Mouse (Mus musculus): ENCODE measurements at regions not wholly inside any gene's neighbourhood (a gene's known extent, or its start where the extent isn't known, plus 50 kb on each side); places are given as distances from the start of the nearest gene placed in this dataset.

DNA sequence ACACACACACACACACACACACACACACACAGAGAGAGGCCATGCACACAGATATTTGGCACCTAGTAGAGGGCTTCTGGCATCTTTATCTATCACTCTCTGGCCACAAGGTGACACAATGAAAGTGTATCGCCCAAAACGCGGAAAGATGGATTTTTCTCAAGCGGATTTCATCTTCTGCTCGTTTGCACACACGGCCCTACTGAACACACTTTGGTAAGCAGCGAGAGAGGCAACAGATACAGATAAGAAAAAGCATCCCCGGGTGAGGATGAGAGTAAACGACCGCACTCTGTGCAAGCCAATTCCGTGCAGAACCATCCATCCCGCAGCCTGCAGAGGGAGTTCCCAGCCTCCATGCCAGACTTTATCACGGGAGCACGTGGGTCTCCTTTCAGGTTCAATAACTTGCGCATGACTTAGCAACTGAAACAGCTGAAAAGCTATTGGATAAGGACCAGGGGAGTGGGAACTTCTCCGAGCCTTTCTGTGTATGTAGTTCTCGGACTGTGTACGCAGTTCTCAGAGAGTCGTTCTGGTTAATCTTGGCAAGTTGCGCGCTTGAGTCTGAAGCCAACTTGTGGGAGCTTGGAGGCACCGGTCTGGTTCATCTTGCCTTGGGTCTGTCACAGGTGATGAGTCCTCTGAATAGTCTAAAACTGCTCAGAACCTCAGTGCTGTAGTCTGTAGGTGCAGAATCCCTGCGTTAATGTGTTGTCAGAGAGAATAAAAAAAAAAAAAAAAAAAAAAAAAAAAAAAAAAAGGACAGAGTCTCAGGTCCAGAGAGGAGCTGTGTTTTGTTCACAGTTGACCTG is 97.2 kb upstream of the Tmem178 start:
- Histone ChIP-seq H3K4me1 (replicated peaks; ENCODE audit: insufficient read depth, low read length) (no peaks in the 10 kb centered on the region), H3K9ac (ENCODE audit: low read depth, low read length) (no peak overlapping the region), H3K36me3 (ENCODE audit: insufficient read depth, low read length) (no peaks in the 10 kb centered on the region), H3K9me3 (replicated peaks; ENCODE audit: low read length) (no peaks in the 10 kb centered on the region), H3K4me2 (ENCODE audit: low read length) (no peak overlapping the region), H3K4me3 (replicated peaks; ENCODE audit: low read depth, low read length) (no peak overlapping the region), H3K27ac (no peak overlapping the region), H3K27me3 (ENCODE audit: insufficient read depth, low read length) (no peaks in the 10 kb centered on the region)
- no peak for DNase-seq (ENCODE audit: low spot score)
- 76% methylated on average over 23 of the region's 23 CpGs for WGBS
- TF ChIP-seq CTCF (IDR thresholded peaks at IDR 0.05; ENCODE audit: low read depth): peak; percentile 14; the same call in 1 of the 2 replicates
- 0 out of 2 replicates have a peak, but pooled peaks have one; percentile 40 for ATAC-seq (replicated peaks; ENCODE audit: low FRiP score, low read depth)

DNA sequence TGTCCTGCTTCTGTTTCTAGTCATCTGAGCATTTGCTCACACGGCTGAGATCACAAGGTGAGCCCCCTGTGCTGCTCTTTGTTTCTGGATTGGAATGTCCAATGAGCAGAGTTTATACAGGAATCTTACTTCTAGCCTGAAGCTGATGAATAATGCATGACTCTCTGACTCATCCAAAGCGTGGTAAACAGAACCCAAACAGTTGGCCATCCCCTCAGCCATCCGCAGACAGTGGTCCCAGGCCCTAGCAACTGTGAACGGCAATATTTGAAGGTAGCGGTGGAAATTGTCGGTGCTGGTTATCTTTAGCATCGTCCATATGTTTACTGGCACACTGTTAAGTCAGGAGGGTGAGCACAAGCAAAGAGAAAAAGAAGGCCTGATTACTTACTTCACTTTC is 99.1 kb upstream of the Tmem178 start:
- TF ChIP-seq CTCF (IDR thresholded peaks at IDR 0.05; ENCODE audit: low read depth): no peak
- ATAC-seq (replicated peaks; ENCODE audit: low FRiP score, low read depth) (peak; percentile 49; the same call in 1 of the 2 replicates), DNase-seq (ENCODE audit: low spot score) (no peak)
- Histone ChIP-seq H3K4me3 (replicated peaks; ENCODE audit: low read depth, low read length) (no peak overlapping the region), H3K9ac (ENCODE audit: low read depth, low read length) (no peak overlapping the region), H3K36me3 (ENCODE audit: insufficient read depth, low read length) (no peaks in the 10 kb centered on the region), H3K4me2 (ENCODE audit: low read length) (no peak overlapping the region), H3K27me3 (ENCODE audit: insufficient read depth, low read length) (no peaks in the 10 kb centered on the region), H3K9me3 (replicated peaks; ENCODE audit: low read length) (no peaks in the 10 kb centered on the region), H3K4me1 (replicated peaks; ENCODE audit: insufficient read depth, low read length) (no peaks in the 10 kb centered on the region), H3K27ac (no peak overlapping the region)
- WGBS: 81% methylated on average over 7 of the region's 7 CpGs

DNA sequence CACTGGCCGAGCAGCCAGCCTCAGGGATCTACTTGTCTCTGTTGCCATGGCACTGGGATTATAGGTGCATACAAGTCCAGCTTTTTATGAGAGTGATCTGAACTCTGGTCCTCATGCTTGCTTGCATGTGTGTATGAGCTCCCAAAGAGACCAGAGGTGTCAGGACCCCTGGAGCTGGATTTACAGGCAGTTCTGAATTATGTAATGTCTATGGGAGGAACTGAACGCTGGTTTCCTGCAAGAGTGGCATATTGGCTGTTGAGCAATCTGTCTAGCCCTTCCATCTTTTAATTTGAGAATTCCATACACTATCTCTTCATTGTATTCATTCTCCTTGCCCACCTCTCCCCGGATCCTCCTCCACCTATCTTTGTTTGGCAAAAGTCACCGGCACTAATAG is 102.5 kb upstream of the Tmem178 start:
- H3K4me2 ChIP-seq (ENCODE audit: low read length): no peak overlapping the region
- ATAC-seq (replicated peaks; ENCODE audit: low FRiP score, low read depth): no peak
- no peak overlapping the region for H3K27ac ChIP-seq
- no peaks in the 10 kb centered on the region for H3K4me1 ChIP-seq (replicated peaks; ENCODE audit: insufficient read depth, low read length)
- H3K9ac ChIP-seq (ENCODE audit: low read depth, low read length): no peak overlapping the region
- H3K4me3 ChIP-seq (replicated peaks; ENCODE audit: low read depth, low read length): no peak overlapping the region
- DNase-seq (ENCODE audit: low spot score): no peak
- no peaks in the 10 kb centered on the region for H3K27me3 ChIP-seq (ENCODE audit: insufficient read depth, low read length)
- H3K9me3 ChIP-seq (replicated peaks; ENCODE audit: low read length): no peaks in the 10 kb centered on the region
- H3K36me3 ChIP-seq (ENCODE audit: insufficient read depth, low read length): no peaks in the 10 kb centered on the region
- WGBS: 85% methylated on average over 4 of the region's 4 CpGs
- no peak for TF ChIP-seq CTCF (IDR thresholded peaks at IDR 0.05; ENCODE audit: low read depth)

DNA sequence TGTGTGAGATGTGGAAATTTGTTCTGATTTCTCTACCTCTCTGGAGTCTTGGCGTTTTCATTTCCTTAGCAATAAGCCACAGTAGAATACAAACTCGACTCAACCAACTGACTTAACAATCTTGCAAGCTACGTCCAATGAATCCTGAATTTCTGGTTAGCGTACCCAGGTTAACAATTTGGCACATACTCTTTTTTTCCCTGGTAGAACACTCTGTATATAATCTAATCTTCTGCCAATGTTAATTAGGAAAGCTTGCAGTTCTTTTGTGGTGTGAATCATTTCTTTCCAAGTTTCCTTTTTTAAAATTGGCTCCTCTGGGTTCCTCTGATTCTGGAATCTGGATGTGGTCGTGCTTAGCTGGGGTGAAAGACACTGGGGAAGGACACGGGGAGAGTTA is 103.5 kb upstream of the Tmem178 start:
- TF ChIP-seq CTCF (IDR thresholded peaks at IDR 0.05; ENCODE audit: low read depth): no peak
- Histone ChIP-seq H3K4me1 (replicated peaks; ENCODE audit: insufficient read depth, low read length) (no peaks in the 10 kb centered on the region), H3K9ac (ENCODE audit: low read depth, low read length) (no peak overlapping the region), H3K27ac (no peak overlapping the region), H3K4me2 (ENCODE audit: low read length) (no peak overlapping the region), H3K9me3 (replicated peaks; ENCODE audit: low read length) (no peaks in the 10 kb centered on the region), H3K36me3 (ENCODE audit: insufficient read depth, low read length) (no peaks in the 10 kb centered on the region), H3K27me3 (ENCODE audit: insufficient read depth, low read length) (no peaks in the 10 kb centered on the region), H3K4me3 (replicated peaks; ENCODE audit: low read depth, low read length) (no peak overlapping the region)
- 78% methylated on average over 6 of the region's 6 CpGs for WGBS
- DNase-seq (ENCODE audit: low spot score) (no peak), ATAC-seq (replicated peaks; ENCODE audit: low FRiP score, low read depth) (no peak)

DNA sequence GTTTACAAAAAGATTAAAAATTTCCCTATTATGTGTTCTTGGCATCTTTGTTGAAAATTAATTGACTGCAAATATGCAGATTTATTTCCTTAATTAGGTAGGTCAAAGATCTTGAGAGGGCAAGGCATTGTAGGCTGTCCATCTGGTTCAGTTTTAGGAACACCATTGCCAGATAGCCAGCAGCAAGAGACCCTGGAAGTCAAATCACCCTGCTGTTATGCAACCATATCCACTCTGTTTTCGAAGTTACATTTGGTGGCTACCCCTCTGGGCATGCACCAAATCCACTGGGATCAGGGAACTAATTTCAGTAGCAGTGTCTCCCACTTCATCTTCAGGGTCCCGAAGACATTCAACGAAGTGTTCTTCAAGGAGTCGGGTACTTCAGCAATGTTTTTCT is 104.0 kb upstream of the Tmem178 start:
- WGBS: 92% methylated on average over 4 of the region's 4 CpGs

DNA sequence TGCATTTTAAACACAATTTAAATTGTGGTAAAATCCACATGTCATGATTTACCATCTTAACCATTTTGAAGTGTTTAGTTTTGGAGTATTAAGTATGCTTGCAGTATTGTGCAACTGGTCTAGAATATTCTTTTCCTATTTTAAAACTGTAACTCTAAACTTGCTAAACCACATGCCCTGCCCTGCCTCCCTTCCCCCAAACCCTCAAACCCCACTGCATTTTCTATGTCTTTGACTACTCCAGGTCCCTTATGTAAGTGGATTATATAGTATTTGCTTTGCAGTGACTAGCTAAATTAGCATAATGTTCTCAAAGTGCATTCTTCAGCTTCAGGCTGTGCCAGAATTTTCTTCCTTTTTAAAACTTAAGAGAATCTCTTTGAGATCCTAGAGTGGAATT is 106.4 kb upstream of the Map4k3 start:
- Histone ChIP-seq H3K27me3 (ENCODE audit: insufficient read depth, low read length) (no peaks in the 10 kb centered on the region), H3K27ac (no peak overlapping the region), H3K4me1 (replicated peaks; ENCODE audit: insufficient read depth, low read length) (no peaks in the 10 kb centered on the region), H3K9me3 (replicated peaks; ENCODE audit: low read length) (no peaks in the 10 kb centered on the region), H3K4me2 (ENCODE audit: low read length) (no peak overlapping the region), H3K4me3 (replicated peaks; ENCODE audit: low read depth, low read length) (no peak overlapping the region), H3K36me3 (ENCODE audit: insufficient read depth, low read length) (no peaks in the 10 kb centered on the region), H3K9ac (ENCODE audit: low read depth, low read length) (no peak overlapping the region)
- DNase-seq (ENCODE audit: low spot score): no peak
- no peak for TF ChIP-seq CTCF (IDR thresholded peaks at IDR 0.05; ENCODE audit: low read depth)
- no peak for ATAC-seq (replicated peaks; ENCODE audit: low FRiP score, low read depth)

More for the DNA sequence above, 104.0 kb upstream of the Tmem178 start:
- DNase-seq (ENCODE audit: low spot score) (no peak), ATAC-seq (replicated peaks; ENCODE audit: low FRiP score, low read depth) (no peak)
- Histone ChIP-seq H3K9me3 (replicated peaks; ENCODE audit: low read length) (no peaks in the 10 kb centered on the region), H3K27ac (no peak overlapping the region), H3K4me2 (ENCODE audit: low read length) (no peak overlapping the region), H3K27me3 (ENCODE audit: insufficient read depth, low read length) (no peaks in the 10 kb centered on the region), H3K9ac (ENCODE audit: low read depth, low read length) (no peak overlapping the region), H3K36me3 (ENCODE audit: insufficient read depth, low read length) (no peaks in the 10 kb centered on the region), H3K4me3 (replicated peaks; ENCODE audit: low read depth, low read length) (no peak overlapping the region), H3K4me1 (replicated peaks; ENCODE audit: insufficient read depth, low read length) (no peaks in the 10 kb centered on the region)
- TF ChIP-seq CTCF (IDR thresholded peaks at IDR 0.05; ENCODE audit: low read depth): no peak

DNA sequence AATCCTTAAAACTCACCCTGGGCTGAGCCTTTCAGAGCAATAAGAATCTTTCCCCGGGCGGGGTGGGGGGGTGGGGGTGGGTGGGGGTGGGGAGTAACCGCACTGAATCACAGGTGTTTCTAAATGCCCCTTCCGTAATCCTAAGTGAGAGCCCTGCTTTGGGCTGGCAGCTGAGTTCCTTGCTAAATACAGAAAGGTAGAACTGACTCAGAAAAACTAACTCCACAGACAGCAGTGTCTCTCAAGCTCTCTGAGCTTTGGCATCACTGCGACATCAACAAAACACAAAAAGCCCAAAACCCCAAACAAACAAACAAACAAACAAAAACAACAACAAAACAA is 105.9 kb upstream of the Map4k3 start:
- WGBS: 24% methylated on average over 5 of the region's 5 CpGs
- no peak overlapping the region for H3K27ac ChIP-seq

More for the DNA sequence above, 105.9 kb upstream of the Map4k3 start:
- Histone ChIP-seq H3K4me2 (ENCODE audit: low read length) (no peak overlapping the region), H3K4me1 (replicated peaks; ENCODE audit: insufficient read depth, low read length) (no peaks in the 10 kb centered on the region), H3K27me3 (ENCODE audit: insufficient read depth, low read length) (no peaks in the 10 kb centered on the region), H3K9me3 (replicated peaks; ENCODE audit: low read length) (no peaks in the 10 kb centered on the region), H3K4me3 (replicated peaks; ENCODE audit: low read depth, low read length) (no peak overlapping the region), H3K9ac (ENCODE audit: low read depth, low read length) (no peak overlapping the region), H3K36me3 (ENCODE audit: insufficient read depth, low read length) (no peaks in the 10 kb centered on the region)
- no peak for ATAC-seq (replicated peaks; ENCODE audit: low FRiP score, low read depth)
- TF ChIP-seq CTCF (IDR thresholded peaks at IDR 0.05; ENCODE audit: low read depth): no peak
- DNase-seq (ENCODE audit: low spot score): no peak

Data from kidney, postnatal 0 days (tissue).